ENCODE assay signal across 20 mouse cellular contexts in the genomic region with DNA sequence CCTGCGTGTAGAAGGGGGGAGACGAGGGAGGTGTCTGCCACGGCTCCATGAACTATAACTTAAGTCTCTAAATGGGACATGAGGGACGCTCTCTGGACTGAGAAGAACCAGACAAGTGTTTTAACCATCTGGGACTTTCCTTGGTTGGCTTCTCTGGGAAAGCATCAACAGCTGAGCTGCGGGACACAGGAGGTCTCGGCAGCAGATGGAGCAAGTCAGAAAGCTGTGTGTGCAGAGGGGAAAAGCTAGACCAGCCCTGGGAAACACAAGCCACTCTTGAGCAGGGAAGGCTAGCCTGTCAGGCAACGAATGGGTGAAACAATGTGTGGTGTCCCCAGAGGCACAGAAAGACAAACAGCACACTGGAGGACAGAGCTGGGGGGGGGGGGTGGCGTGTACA.
DNase-seq lines count a peak whose midpoint lies in the region; ATAC-seq and TF ChIP-seq lines count a peak whose summit lies in the region.
"Had no signal": no experiment of that assay in that cellular context is flagged by ENCODE, and none has a peak within 500 bp of the region (broad histone marks: within the 10 kb centered on the region; RNA-seq: fewer than 3 reads in every experiment).

No protein-coding gene starts in this region.

- peaks cover 13% of the 10 kb centered on the region; the same call in 1 of the 2 replicates for H3K4me1 ChIP-seq in forebrain, embryonic 12.5 days
- no peaks in the 10 kb centered on the region for H3K4me1 ChIP-seq in forebrain, postnatal 0 days (ENCODE audit: insufficient read depth)
- H3K4me1 ChIP-seq in midbrain, embryonic 13.5 days (replicated peaks) = peaks cover 13% of the 10 kb centered on the region
- peaks cover 2% of the 10 kb centered on the region; the same call in 1 of the 2 replicates for H3K4me1 ChIP-seq in midbrain, embryonic 15.5 days
- H3K4me1 ChIP-seq in hindbrain, postnatal 0 days (ENCODE audit: insufficient read depth, low read length) = 0 out of 2 replicates have a peak, but pooled peaks cover 5% of the 10 kb centered on the region
- H3K4me1 ChIP-seq in neural tube, embryonic 14.5 days (ENCODE audit: control insufficient read depth, insufficient read depth, low read length) = peaks cover 9% of the 10 kb centered on the region; the same call in 1 of the 2 replicates

- peaks cover 70% of the 10 kb centered on the region for H3K27me3 ChIP-seq in forebrain, embryonic 12.5 days
- no peaks in the 10 kb centered on the region; the same call in 1 of the 2 replicates for H3K27me3 ChIP-seq in forebrain, postnatal 0 days (ENCODE audit: insufficient read depth, low read length)
- peaks cover 58% of the 10 kb centered on the region for H3K27me3 ChIP-seq in midbrain, embryonic 13.5 days
- peaks cover 26% of the 10 kb centered on the region for H3K27me3 ChIP-seq in midbrain, embryonic 15.5 days (replicated peaks)
- no peaks in the 10 kb centered on the region for H3K27me3 ChIP-seq in hindbrain, postnatal 0 days (ENCODE audit: insufficient read depth, low read length)
- no peaks in the 10 kb centered on the region for H3K27me3 ChIP-seq in neural tube, embryonic 14.5 days (ENCODE audit: control insufficient read depth, insufficient read depth, low read length)
- H3K27me3 ChIP-seq: Patski had no signal

- no peaks in the 10 kb centered on the region for H3K36me3 ChIP-seq in forebrain, embryonic 12.5 days (replicated peaks)
- H3K36me3 ChIP-seq in forebrain, postnatal 0 days (ENCODE audit: insufficient read depth) = no peaks in the 10 kb centered on the region
- H3K36me3 ChIP-seq in midbrain, embryonic 13.5 days = no peaks in the 10 kb centered on the region
- no peaks in the 10 kb centered on the region for H3K36me3 ChIP-seq in midbrain, embryonic 15.5 days (replicated peaks)
- no peaks in the 10 kb centered on the region for H3K36me3 ChIP-seq in hindbrain, postnatal 0 days (ENCODE audit: insufficient read depth, low read length)
- H3K36me3 ChIP-seq in neural tube, embryonic 14.5 days (ENCODE audit: control insufficient read depth, insufficient read depth, low read length) = no peaks in the 10 kb centered on the region
- H3K36me3 ChIP-seq: liver, embryonic 13.5 days had no signal

- no peak overlapping the region for H3K9ac ChIP-seq in forebrain, embryonic 12.5 days
- H3K9ac ChIP-seq in forebrain, postnatal 0 days = no peak overlapping the region
- no peak overlapping the region for H3K9ac ChIP-seq in midbrain, embryonic 13.5 days (replicated peaks)
- H3K9ac ChIP-seq in midbrain, embryonic 15.5 days = no peak overlapping the region
- no peak overlapping the region for H3K9ac ChIP-seq in hindbrain, postnatal 0 days (replicated peaks; ENCODE audit: low read length)
- no peak overlapping the region for H3K9ac ChIP-seq in neural tube, embryonic 14.5 days (replicated peaks; ENCODE audit: low read depth, low read length)
- H3K9ac ChIP-seq: liver, embryonic 13.5 days had no signal

- H3K9me3 ChIP-seq in forebrain, embryonic 12.5 days = no peaks in the 10 kb centered on the region
- H3K9me3 ChIP-seq in forebrain, postnatal 0 days (ENCODE audit: low read length) = no peaks in the 10 kb centered on the region
- H3K9me3 ChIP-seq in midbrain, embryonic 13.5 days = no peaks in the 10 kb centered on the region
- no peaks in the 10 kb centered on the region for H3K9me3 ChIP-seq in midbrain, embryonic 15.5 days
- no peaks in the 10 kb centered on the region for H3K9me3 ChIP-seq in hindbrain, postnatal 0 days (ENCODE audit: low read length)
- H3K9me3 ChIP-seq in neural tube, embryonic 14.5 days (ENCODE audit: control insufficient read depth, low read length) = no peaks in the 10 kb centered on the region
- H3K9me3 ChIP-seq: liver, embryonic 13.5 days had no signal

- 77% methylated on average over 7 of the region's 8 CpGs for WGBS in forebrain, embryonic 12.5 days
- WGBS in forebrain, postnatal 0 days = 67% methylated on average over 8 of the region's 8 CpGs
- 61% methylated on average over 8 of the region's 8 CpGs for WGBS in midbrain, embryonic 13.5 days
- 52% methylated on average over 8 of the region's 8 CpGs for WGBS in midbrain, embryonic 15.5 days
- 42% methylated on average over 8 of the region's 8 CpGs for WGBS in hindbrain, postnatal 0 days
- 14% methylated on average over 8 of the region's 8 CpGs for WGBS in neural tube, embryonic 14.5 days

- H3K4me2 ChIP-seq in forebrain, embryonic 12.5 days = no peak overlapping the region
- no peak overlapping the region for H3K4me2 ChIP-seq in forebrain, postnatal 0 days (ENCODE audit: low read depth)
- no peak overlapping the region for H3K4me2 ChIP-seq in midbrain, embryonic 13.5 days (replicated peaks)
- H3K4me2 ChIP-seq in midbrain, embryonic 15.5 days = no peak overlapping the region
- no peak overlapping the region for H3K4me2 ChIP-seq in hindbrain, postnatal 0 days (ENCODE audit: low read depth, low read length)
- H3K4me2 ChIP-seq in neural tube, embryonic 14.5 days (ENCODE audit: low read depth, low read length) = no peak overlapping the region
- H3K4me2 ChIP-seq: heart, embryonic 11.5 days; liver, embryonic 13.5 days had no signal

- 0 out of 2 replicates have a peak, but pooled peaks have one; percentile 20 for ATAC-seq in forebrain, embryonic 12.5 days (ENCODE audit: low FRiP score)
- no peak for ATAC-seq in forebrain, postnatal 0 days
- ATAC-seq in midbrain, embryonic 13.5 days = peak; percentile 38; the same call in 1 of the 2 replicates
- ATAC-seq in midbrain, embryonic 15.5 days (replicated peaks) = no peak
- ATAC-seq in hindbrain, postnatal 0 days = no peak
- no peak for ATAC-seq in neural tube, embryonic 14.5 days (ENCODE audit: low read depth)
- ATAC-seq: CD4-positive, CD25-positive, alpha-beta regulatory T cell, adult 4 months; forebrain, embryonic 16.5 days; Patski had no signal

- no peak overlapping the region for H3K27ac ChIP-seq in forebrain, embryonic 12.5 days
- H3K27ac ChIP-seq in forebrain, postnatal 0 days (ENCODE audit: low read depth, low read length) = no peak overlapping the region
- H3K27ac ChIP-seq in midbrain, embryonic 13.5 days = no peak overlapping the region
- H3K27ac ChIP-seq in midbrain, embryonic 15.5 days = no peak overlapping the region
- H3K27ac ChIP-seq in hindbrain, postnatal 0 days = no peak overlapping the region
- peak overlapping the region; percentile 28; the same call in 1 of the 2 replicates for H3K27ac ChIP-seq in neural tube, embryonic 14.5 days (ENCODE audit: low read depth, low read length)
- H3K27ac ChIP-seq: liver, embryonic 13.5 days; macrophage had no signal

- H3K4me3 ChIP-seq in forebrain, embryonic 12.5 days (replicated peaks) = no peak overlapping the region
- H3K4me3 ChIP-seq in forebrain, postnatal 0 days (ENCODE audit: low read depth, low read length) = no peak overlapping the region
- no peak overlapping the region for H3K4me3 ChIP-seq in midbrain, embryonic 13.5 days (replicated peaks)
- H3K4me3 ChIP-seq in midbrain, embryonic 15.5 days = no peak overlapping the region
- H3K4me3 ChIP-seq in hindbrain, postnatal 0 days (ENCODE audit: low read length) = no peak overlapping the region
- H3K4me3 ChIP-seq in neural tube, embryonic 14.5 days (ENCODE audit: low read depth, low read length) = no peak overlapping the region
- H3K4me3 ChIP-seq: liver, embryonic 13.5 days had no signal

- DNase-seq in forebrain, postnatal 0 days = no peak
- DNase-seq in hindbrain, postnatal 0 days (ENCODE audit: low spot score) = peak; percentile 34
- DNase-seq in embryo, embryonic 11 days = no peak
- DNase-seq: adrenal gland, adult 8-10 months; cerebellum, adult 9-11 months; heart, postnatal 10 days; kidney, adult 9 months; layer of hippocampus, adult 9-11 months; liver, embryonic 13.5 days; right cerebral cortex, postnatal 25 days; thymus, postnatal 14 days had no signal

- TF ChIP-seq CTCF in forebrain, postnatal 0 days (IDR thresholded peaks at IDR 0.05; ENCODE audit: low read depth) = no peak
- TF ChIP-seq CTCF in hindbrain, postnatal 0 days (IDR thresholded peaks at IDR 0.05; ENCODE audit: low read depth) = no peak

Comparison
In these comparisons a context has a peak if more than half of its experiments do, and no peak if none do; other contexts are left out.
1. ATAC-seq: peak in forebrain, embryonic 12.5 days (single experiment) and midbrain, embryonic 13.5 days (single experiment); none in forebrain, postnatal 0 days (single experiment), midbrain, embryonic 15.5 days (single experiment), hindbrain, postnatal 0 days (single experiment) and neural tube, embryonic 14.5 days (single experiment).